Mouse (Mus musculus): ENCODE data around the gene Plekha1.

The Plekha1 gene

GRCm38 (mm10) chr7:130959868-130960267, 94.3 kb downstream of the Plekha1 start:
- DNase-seq, result peak; percentile 81

DNA sequence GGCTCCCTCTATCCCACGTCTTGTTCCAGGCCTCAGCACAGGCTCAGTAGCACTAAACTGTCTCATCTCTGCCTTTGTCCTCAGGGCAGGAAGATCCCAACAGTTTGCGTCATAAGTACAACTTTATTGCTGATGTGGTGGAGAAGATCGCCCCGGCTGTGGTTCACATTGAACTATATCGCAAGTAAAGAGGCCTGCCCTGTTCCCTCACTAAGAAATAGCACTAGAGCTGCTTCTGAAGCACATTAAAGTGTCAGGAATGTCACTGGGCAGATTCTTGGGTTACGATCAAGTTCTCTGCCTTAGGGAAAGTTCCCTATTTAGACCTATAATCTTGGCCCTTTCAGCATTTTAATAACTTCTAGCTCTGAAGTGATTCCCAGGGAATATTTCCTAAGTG, 95.9 kb downstream of the Plekha1 start:
- no peak for DNase-seq

Data from kidney, adult 18-20 months (tissue).